Mouse (Mus musculus) small intestine, adult 2 months (tissue): ENCODE results near the gene Frmd8. TPM values are rescaled to one million over a fixed set of nuclear protein-coding genes. Genes with fewer than 3 reads are reported as not detected.

Experiments used
- H3K27ac ChIP-seq: fragments of 200-500 bp; 2 replicates; pipeline ENCODE4 v1.5.1; 2012; ENCODE audit warnings: low read depth, low read length, control low read depth, inconsistent platforms; ENCODE audit not compliant: insufficient read depth
- H3K27me3 ChIP-seq: fragments of 200-500 bp; 2 replicates; pipeline ENCODE4 v1.6.1; 2012; ENCODE audit warnings: mild to moderate bottlenecking, moderate library complexity, low read length, inconsistent platforms; ENCODE audit not compliant: control insufficient read depth, insufficient read depth
- H3K36me3 ChIP-seq: fragments of 200-500 bp; 2 replicates; pipeline ENCODE4 v1.6.1; 2012; ENCODE audit warnings: mild to moderate bottlenecking, low read length, control low read depth, inconsistent platforms; ENCODE audit not compliant: control insufficient read depth, insufficient read depth
- H3K4me1 ChIP-seq: fragments of 200-500 bp; 2 replicates; pipeline ENCODE4 v1.6.1; 2012; ENCODE audit warnings: low read length, inconsistent platforms, mixed read lengths; ENCODE audit not compliant: control insufficient read depth, insufficient read depth, insufficient read length
- H3K4me3 ChIP-seq: fragments of 200-500 bp; 2 replicates; pipeline ENCODE4 v1.5.1; 2012; ENCODE audit warnings: low read depth, mild to moderate bottlenecking, control low read depth, inconsistent platforms, low read length, moderate library complexity
- CTCF ChIP-seq: fragments of 200-500 bp; IDR thresholded peaks from 2 replicates; pipeline ENCODE4 v1.5.1; 2012; ENCODE audit warnings: low read depth, mild to moderate bottlenecking, control low read depth, inconsistent platforms, low read length, moderate library complexity, mixed read lengths; ENCODE audit not compliant: insufficient replicate concordance, insufficient read length; ENCODE audit errors: extremely low read depth
- POLR2A ChIP-seq: fragments of 200-500 bp; IDR thresholded peaks from 2 replicates; pipeline ENCODE4 v1.6.1; 2012; ENCODE audit warnings: low read depth, mild to moderate bottlenecking, control low read depth, inconsistent platforms, low read length, moderate library complexity
- WGBS: fragments of 180-500 bp; shearing (Covaris S2); methylation state at CpG from one replicate; pipeline ENCODE4 v1.1.7; 2018; 5-methylcytosine and 5-hydroxymethylcytosine counted together
- polyA plus RNA-seq: library from polyadenylated mRNA; depleted of rRNA; stranded (reverse); fragments of >200 nt; gene quantifications from 2 replicates; pipeline ENCODE4 v1.2.3, GENCODE M21; 2012

Frmd8 gene
- polyA plus RNA-seq, 1 experiment, result 62.1 TPM

DNA sequence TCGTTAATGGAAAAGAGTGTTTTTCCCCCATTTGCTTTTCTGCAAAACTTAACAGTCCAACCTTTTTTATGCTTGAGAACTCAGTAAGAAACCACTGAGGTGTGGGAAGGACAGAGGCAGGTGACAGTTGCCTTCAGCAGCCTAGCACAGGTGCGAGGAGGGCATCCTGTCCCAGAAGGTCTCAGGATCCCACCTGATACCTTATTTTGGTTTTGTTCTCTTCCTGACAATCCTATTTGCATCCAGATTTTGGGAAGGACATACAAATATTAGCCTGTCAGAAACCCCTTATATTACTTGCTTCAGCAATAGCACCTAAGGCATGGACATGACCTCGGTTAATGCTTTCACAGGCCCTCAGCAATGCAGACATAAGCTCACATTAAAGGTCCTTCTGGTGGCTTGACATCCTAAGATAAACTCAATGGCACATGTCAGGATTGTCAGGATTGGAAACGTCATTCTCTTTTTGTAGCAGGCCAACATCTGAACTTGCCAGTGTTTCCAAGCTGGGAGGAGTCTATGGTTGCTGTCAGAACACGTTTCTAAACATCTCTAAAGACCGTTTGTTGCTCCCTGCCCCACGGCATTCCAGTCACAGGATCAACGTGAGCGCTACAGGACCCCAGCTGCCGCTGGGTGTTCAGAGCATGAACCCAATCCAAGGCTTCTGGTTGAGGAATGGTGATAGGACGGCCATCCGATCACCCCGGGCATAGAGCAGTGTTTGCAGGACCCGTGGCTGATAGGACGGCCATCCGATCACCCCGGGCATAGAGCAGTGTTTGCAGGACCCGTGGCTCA, 34.8 kb downstream of the Frmd8 start:
- TF ChIP-seq CTCF (no peak), POLR2A (0 out of 2 replicates have a peak, but pooled peaks have one; percentile 19)
- peaks cover 16% of the 10 kb centered on the region for H3K36me3 ChIP-seq
- no peaks in the 10 kb centered on the region for H3K27me3 ChIP-seq
- peaks cover 14% of the 10 kb centered on the region for H3K4me1 ChIP-seq
- peak overlapping the region; percentile 27 for H3K4me3 ChIP-seq
- H3K27ac ChIP-seq, result no peak overlapping the region
- 65% methylated on average over 18 of the region's 18 CpGs for WGBS

DNA sequence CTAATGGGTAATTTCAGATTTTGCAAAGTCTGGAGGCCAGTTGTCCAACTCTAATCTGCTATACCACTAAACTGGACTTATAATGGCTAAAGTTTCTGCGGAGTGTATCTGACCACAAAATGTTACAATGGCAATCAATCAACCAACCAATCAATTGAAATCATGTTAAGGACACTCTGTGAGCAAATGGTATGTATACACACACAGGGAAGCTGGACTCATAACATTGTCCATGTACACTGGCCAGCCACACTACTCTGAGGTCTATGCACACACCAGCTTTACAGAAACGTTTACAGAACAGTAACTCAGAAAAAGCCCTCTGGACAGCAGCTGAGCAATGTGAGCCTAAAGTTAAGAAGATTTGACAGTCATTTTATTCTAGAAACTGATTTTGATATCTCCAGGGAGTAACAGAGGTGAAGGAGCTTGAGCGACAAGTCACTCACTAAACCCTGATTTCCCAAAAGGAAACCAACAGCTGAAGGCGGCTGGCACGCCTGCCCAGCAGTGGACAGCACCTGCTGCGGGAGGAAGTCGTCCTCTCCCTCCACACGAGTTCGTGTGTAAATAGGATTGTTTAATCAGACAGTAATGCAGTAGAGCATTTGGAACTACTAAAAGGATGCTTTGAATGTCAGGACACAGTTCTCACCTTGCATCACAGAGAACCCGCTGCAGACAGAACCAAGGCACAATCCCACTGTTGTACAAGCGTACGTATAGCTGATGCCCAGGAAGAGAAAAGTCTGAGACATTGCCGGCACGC, 35.6 kb downstream of the Frmd8 start:
- Histone ChIP-seq H3K36me3 (peaks cover 16% of the 10 kb centered on the region), H3K4me1 (peaks cover 18% of the 10 kb centered on the region), H3K4me3 (no peak overlapping the region), H3K27ac (no peak overlapping the region), H3K27me3 (no peaks in the 10 kb centered on the region)
- TF ChIP-seq CTCF, result no peak
- TF ChIP-seq POLR2A, result no peak
- 53% methylated on average over 14 of the region's 14 CpGs for WGBS

DNA sequence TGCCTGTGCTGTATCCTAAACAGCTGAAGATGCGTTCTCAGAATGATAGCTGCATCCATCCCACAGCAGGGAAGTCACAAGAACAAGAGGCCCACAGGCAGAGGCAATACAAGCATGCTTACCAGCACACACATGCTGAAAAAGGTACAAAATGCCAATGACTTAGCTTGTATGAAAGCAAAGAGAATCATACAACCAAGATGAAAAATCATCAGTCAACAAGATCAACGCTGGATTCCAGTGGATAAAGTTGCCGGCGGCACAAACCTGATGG, 36.2 kb downstream of the Frmd8 start:
- peaks cover 23% of the 10 kb centered on the region for H3K4me1 ChIP-seq
- H3K4me3 ChIP-seq, result no peak overlapping the region
- H3K36me3 ChIP-seq, result peaks cover 13% of the 10 kb centered on the region
- no peaks in the 10 kb centered on the region for H3K27me3 ChIP-seq
- 86% methylated on average over 4 of the region's 4 CpGs for WGBS
- H3K27ac ChIP-seq, result no peak overlapping the region
- TF ChIP-seq CTCF, result no peak

- 71% methylated on average over 12 of the region's 12 CpGs for WGBS
- H3K27me3 ChIP-seq, result no peaks in the 10 kb centered on the region
- no peak for TF ChIP-seq POLR2A
- TF ChIP-seq CTCF, result no peak
- H3K4me3 ChIP-seq, result no peak overlapping the region
- no peak overlapping the region for H3K27ac ChIP-seq
- peaks cover 9% of the 10 kb centered on the region for H3K36me3 ChIP-seq
- H3K4me1 ChIP-seq, result peaks cover 28% of the 10 kb centered on the region
Observed at GRCm38 (mm10) chr19:5838136-5838891, 36.8 kb downstream of the Frmd8 start.

GRCm38 (mm10) chr19:5837606-5838005, 37.5 kb downstream of the Frmd8 start:
- WGBS, result 71% methylated on average over 8 of the region's 8 CpGs
- peaks cover 33% of the 10 kb centered on the region for H3K4me1 ChIP-seq
- TF ChIP-seq CTCF, result no peak
- no peak for TF ChIP-seq POLR2A
- no peaks in the 10 kb centered on the region for H3K27me3 ChIP-seq
- peaks cover 3% of the 10 kb centered on the region for H3K36me3 ChIP-seq
- no peak overlapping the region; the same call in 1 of the 2 replicates for H3K27ac ChIP-seq
- no peak overlapping the region for H3K4me3 ChIP-seq

DNA sequence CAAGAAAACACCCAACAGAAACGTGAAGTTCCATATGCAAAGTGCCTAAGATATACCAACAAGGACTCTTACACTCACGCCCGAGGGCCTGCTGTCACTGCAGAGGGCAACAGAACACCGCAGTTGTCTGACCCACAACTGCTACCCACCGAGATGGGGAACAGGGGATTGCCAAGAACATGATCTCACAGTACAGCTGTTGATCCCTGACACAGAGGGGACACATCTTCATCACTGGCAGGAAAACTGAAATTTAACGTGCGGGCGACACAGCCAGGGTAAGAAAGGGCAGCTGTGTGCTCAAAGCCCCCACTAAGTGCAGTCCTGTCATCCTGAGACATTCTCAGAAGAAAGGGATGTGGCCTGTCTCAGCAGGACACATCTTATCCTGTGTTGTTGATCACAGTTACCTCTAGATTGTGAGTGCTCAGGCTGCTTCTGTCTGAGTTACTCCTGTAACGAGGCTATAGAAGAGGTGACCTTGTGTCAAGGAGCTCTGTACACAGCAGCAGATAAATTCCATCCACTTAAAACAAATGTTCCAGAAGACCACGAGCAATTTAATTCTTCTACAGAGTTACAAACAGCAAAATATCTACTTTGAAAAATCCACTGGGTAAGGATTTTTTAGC, 38.0 kb downstream of the Frmd8 start:
- Histone ChIP-seq H3K4me3 (no peak overlapping the region), H3K36me3 (peaks cover 1% of the 10 kb centered on the region; the same call in 1 of the 2 replicates), H3K27ac (no peak overlapping the region), H3K27me3 (no peaks in the 10 kb centered on the region), H3K4me1 (peaks cover 34% of the 10 kb centered on the region)
- TF ChIP-seq POLR2A (no peak), CTCF (no peak)
- WGBS, result 73% methylated on average over 10 of the region's 10 CpGs
